Mouse (Mus musculus): ENCODE data around the gene Nt5dc3. TPM values are rescaled to one million over a fixed set of nuclear protein-coding genes. Genes with fewer than 3 reads are reported as not detected.
A peak's percentile ranks its signal among the peaks of the same experiment; 100 is the strongest.

Gene Nt5dc3
- 10 to 100 TPM; 36.1 to 77.7 TPM for total RNA-seq (2021)
- long read RNA-seq, experiment 1, full-length matches to known transcripts, result 5 of 15 reads
- long read RNA-seq, experiment 1, partial matches to known transcripts, result 1 of 15 reads
- long read RNA-seq, experiment 1, other reads (novel, unspliced or antisense), result 9 of 15 reads
- long read RNA-seq, experiment 2, full-length matches to known transcripts, result 5 of 21 reads
- long read RNA-seq, experiment 2, partial matches to known transcripts, result 0 of 21 reads
- long read RNA-seq, experiment 2, other reads (novel, unspliced or antisense), result 16 of 21 reads

- intact Hi-C loops (cut with DNase I), result loop anchor here (2.0 to 5.0 kb wide), 2 partner anchors 48 to 71 kb away; partner anchors contain the start of genes Hsp90b1 and Ttc41
- DNase-seq, result peak; percentile 99
- H3K4me3 ChIP-seq, result peak within 1 kb of the TSS; percentile 84
- no peak for TF ChIP-seq CTCF (IDR thresholded peaks at IDR 0.05)
- peak within 1 kb of the TSS; percentile 97 for H3K27ac ChIP-seq
These were observed at the start of gene Nt5dc3 for GRCm38 (mm10) chr10:86778398-86779116. Gene Nt5dc3 (plus strand): TSS chr10:86779005.

GRCm38 (mm10) chr10:86730823-86731499 is 47.8 kb upstream of the Nt5dc3 start:
- Histone ChIP-seq H3K27ac (peak overlapping the region; percentile 65), H3K4me3 (peak overlapping the region; percentile 77)
- TF ChIP-seq CTCF (IDR thresholded peaks at IDR 0.05), result peak; percentile 89
- intact Hi-C loops (cut with DNase I), result loop anchor here (1.0 to 10.0 kb wide), 3 partner anchors 25 to 256 kb away; no protein-coding TSS in a partner anchor
- peak; percentile 86 for DNase-seq

GRCm38 (mm10) chr10:86731500-86731863 is 47.3 kb upstream of the Nt5dc3 start:
- intact Hi-C loops (cut with DNase I), result loop anchor here (5.0 to 10.0 kb wide), 2 partner anchors 94 to 257 kb away; no protein-coding TSS in a partner anchor
- no peak overlapping the region for H3K4me3 ChIP-seq
- no peak for TF ChIP-seq CTCF (IDR thresholded peaks at IDR 0.05)
- H3K27ac ChIP-seq, result peak overlapping the region; percentile 65; the same call in 1 of the 2 replicates
- no peak for DNase-seq

- intact Hi-C loops (cut with DNase I), result loop anchor here (10.0 kb wide), 1 partner anchor 260 kb away; no protein-coding TSS in a partner anchor
- Histone ChIP-seq H3K27ac (no peak overlapping the region), H3K4me3 (no peak overlapping the region)
- no peak for DNase-seq
- TF ChIP-seq CTCF (IDR thresholded peaks at IDR 0.05), result peak; percentile 22; the same call in 1 of the 2 replicates
These were observed 43.8 kb upstream of the Nt5dc3 start for GRCm38 (mm10) chr10:86735036-86735435.

- no peak for TF ChIP-seq CTCF (IDR thresholded peaks at IDR 0.05)
- no peak for DNase-seq
- intact Hi-C loops (cut with DNase I), result no loop called here
- Histone ChIP-seq H3K27ac (no peak overlapping the region), H3K4me3 (no peak overlapping the region)
These were observed 35.9 kb upstream of the Nt5dc3 start for GRCm38 (mm10) chr10:86742918-86743317.

GRCm38 (mm10) chr10:86744306-86744705 is 34.5 kb upstream of the Nt5dc3 start:
- Histone ChIP-seq H3K4me3 (no peak overlapping the region), H3K27ac (no peak overlapping the region)
- TF ChIP-seq CTCF (IDR thresholded peaks at IDR 0.05), result no peak
- no peak for DNase-seq
- intact Hi-C loops (cut with DNase I), result no loop called here

GRCm38 (mm10) chr10:86755816-86756502 is 22.8 kb upstream of the Nt5dc3 start:
- no peak overlapping the region for H3K27ac ChIP-seq
- peak; percentile 24 for DNase-seq
- intact Hi-C loops (cut with DNase I), result no loop called here
- no peak overlapping the region for H3K4me3 ChIP-seq
- no peak for TF ChIP-seq CTCF (IDR thresholded peaks at IDR 0.05)

GRCm38 (mm10) chr10:86757724-86758123 is 21.1 kb upstream of the Nt5dc3 start:
- intact Hi-C loops (cut with DNase I), result no loop called here
- no peak for TF ChIP-seq CTCF (IDR thresholded peaks at IDR 0.05)
- no peak overlapping the region for H3K27ac ChIP-seq
- no peak for DNase-seq
- no peak overlapping the region for H3K4me3 ChIP-seq

- no peak for DNase-seq
- intact Hi-C loops (cut with DNase I), result no loop called here
- no peak for TF ChIP-seq CTCF (IDR thresholded peaks at IDR 0.05)
- H3K4me3 ChIP-seq, result no peak overlapping the region
- no peak overlapping the region for H3K27ac ChIP-seq
These were observed 20.6 kb upstream of the Nt5dc3 start for GRCm38 (mm10) chr10:86758211-86758610.

- Histone ChIP-seq H3K27ac (no peak overlapping the region), H3K4me3 (no peak overlapping the region)
- intact Hi-C loops (cut with DNase I), result no loop called here
- no peak for TF ChIP-seq CTCF (IDR thresholded peaks at IDR 0.05)
- no peak for DNase-seq
These were observed 17.6 kb upstream of the Nt5dc3 start for GRCm38 (mm10) chr10:86761236-86761635.

- no peak for TF ChIP-seq CTCF (IDR thresholded peaks at IDR 0.05)
- Histone ChIP-seq H3K27ac (no peak overlapping the region), H3K4me3 (no peak overlapping the region)
- DNase-seq, result no peak
- intact Hi-C loops (cut with DNase I), result no loop called here
These were observed 17.0 kb upstream of the Nt5dc3 start for GRCm38 (mm10) chr10:86761722-86762383.

GRCm38 (mm10) chr10:86762384-86762730 is 16.4 kb upstream of the Nt5dc3 start:
- Histone ChIP-seq H3K4me3 (no peak overlapping the region), H3K27ac (no peak overlapping the region)
- DNase-seq, result no peak
- TF ChIP-seq CTCF (IDR thresholded peaks at IDR 0.05), result no peak
- intact Hi-C loops (cut with DNase I), result no loop called here

Measured in gastrocnemius, adult 2 months (tissue).